Mouse (Mus musculus) layer of hippocampus, postnatal 25 days (tissue): ENCODE measurements around the gene Abhd12b. TPM values are rescaled to one million over a fixed set of nuclear protein-coding genes. Genes with fewer than 3 reads are reported as not detected.

ENCODE experiments used
- DNase-seq, 2 experiments: peaks; one replicate each; pipeline ENCODE4 v3.0.0; 2022; ENCODE audit warnings: mixed read lengths in 2 of 2, low spot score in 1 of 2; ENCODE audit errors: extremely low spot score in 1 of 2
- total RNA-seq, 2 experiments: library from RNA; stranded (reverse); gene quantifications; 2 replicates each; pipeline ENCODE4 v1.2.3; 2021

Abhd12b gene
- total RNA-seq, 2 experiments from 2014 or later = not detected

DNA sequence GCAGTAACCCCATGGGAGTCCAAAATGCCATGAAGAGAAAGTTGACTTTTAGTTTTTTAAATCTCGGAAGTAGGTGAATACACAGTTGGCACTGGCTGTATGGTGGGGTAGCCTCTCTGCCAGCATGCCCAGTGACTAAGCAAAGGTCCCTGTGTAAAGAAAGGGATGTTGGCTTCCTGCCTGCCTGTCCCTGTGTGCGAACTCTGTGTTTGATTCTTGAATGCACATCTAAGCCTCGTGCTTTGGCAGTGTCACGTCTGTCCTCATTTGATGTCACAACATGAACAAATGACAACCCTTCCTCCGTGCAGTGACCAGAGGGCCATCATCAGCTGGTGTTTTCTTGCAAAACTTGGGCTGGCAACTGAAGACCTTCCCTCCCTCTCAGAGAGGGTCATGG, 42.4 kb downstream of the Abhd12b start:
- DNase-seq = no peak

- DNase-seq = no peak
Observed at GRCm38 (mm10) chr12:70201926-70202529, 48.1 kb downstream of the Abhd12b start.

- DNase-seq = no peak
Observed at GRCm38 (mm10) chr12:70204433-70204832, 50.5 kb downstream of the Abhd12b start.

GRCm38 (mm10) chr12:70208214-70208613, 54.3 kb downstream of the Abhd12b start:
- DNase-seq = no peak

DNA sequence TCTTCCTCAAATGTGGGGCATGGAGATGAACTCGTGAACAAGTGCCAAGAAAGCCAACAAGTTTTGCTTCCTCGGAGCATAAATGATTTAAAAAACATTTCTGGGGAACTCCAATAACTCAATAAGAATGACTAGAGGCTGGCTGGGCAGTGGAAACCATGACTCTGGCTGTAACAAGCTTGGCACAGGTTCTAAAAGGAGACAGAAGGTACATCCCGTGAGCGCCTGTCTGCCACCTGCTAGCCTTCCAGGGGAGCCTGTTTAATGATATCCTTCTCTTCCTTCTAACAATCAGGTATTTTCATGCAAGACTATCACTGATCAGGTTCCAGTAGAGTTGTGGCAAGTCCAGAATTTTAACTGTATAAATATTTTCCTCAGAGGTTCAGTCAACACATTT, 58.6 kb downstream of the Abhd12b start:
- DNase-seq = no peak

DNA sequence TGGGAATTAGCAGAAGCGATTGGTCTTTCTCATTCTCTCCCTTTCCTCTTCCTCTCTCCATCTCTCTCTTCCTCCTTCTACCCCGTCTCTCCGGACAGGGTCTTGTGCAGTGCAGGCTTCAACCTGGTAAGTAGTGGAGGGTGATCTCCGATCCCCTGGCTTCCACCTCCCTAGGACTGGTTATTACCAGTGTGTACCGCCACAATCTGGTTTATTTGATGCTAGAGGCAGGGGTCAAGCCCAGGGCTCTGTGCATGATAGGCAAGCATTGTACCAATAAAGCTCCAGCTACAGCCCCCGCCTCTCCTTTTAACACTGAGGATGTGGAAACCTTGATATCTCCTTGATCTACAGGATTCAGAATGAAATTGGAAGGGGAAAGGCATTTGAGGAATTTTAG, 59.7 kb downstream of the Abhd12b start:
- DNase-seq = no peak

DNA sequence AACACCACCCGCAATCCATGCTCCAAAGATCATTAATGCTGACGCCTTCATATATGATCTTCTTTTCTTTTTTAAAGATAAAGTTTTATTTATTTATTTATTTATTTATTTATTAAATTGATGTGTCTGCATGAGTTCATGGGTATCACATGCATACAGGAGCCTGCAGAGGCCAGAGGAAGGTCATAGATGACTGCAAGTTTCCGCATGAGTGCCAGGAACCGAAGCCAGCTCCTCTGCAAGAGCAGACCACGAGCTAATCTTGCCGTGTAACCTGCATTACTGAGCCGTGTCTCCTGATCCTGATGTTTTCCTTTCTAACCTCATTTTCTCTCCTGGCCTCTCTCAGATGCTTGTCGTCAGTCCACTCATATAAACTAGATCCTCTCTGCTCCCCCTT, 60.3 kb downstream of the Abhd12b start:
- DNase-seq = no peak

DNA sequence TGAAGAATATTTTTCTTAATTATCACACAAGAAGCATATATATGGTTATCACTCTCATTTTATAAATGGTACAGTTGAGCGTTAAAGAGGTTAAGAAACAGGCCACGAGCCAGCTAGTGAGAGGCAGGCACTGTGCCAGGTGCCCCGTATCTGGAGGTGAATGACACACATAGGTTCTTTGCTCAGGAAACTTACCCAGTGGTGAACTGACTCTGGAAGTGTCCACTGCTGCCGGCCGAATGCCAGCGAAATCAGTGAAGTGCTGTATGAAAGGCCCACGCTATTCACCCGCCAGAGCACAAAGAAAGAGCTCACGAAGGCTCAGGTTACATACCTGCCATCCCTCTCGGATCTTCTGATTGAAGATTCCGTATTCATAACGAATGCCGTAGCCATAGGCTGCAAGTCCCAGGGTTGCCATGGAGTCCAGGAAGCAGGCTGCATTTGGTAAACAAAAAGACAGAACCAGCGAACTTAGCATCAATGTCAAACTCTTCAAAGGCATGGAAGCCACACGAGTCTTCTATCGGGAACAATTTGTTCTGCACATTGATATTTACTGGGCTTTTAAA, 62.4 kb downstream of the Abhd12b start:
- DNase-seq = no peak

DNA sequence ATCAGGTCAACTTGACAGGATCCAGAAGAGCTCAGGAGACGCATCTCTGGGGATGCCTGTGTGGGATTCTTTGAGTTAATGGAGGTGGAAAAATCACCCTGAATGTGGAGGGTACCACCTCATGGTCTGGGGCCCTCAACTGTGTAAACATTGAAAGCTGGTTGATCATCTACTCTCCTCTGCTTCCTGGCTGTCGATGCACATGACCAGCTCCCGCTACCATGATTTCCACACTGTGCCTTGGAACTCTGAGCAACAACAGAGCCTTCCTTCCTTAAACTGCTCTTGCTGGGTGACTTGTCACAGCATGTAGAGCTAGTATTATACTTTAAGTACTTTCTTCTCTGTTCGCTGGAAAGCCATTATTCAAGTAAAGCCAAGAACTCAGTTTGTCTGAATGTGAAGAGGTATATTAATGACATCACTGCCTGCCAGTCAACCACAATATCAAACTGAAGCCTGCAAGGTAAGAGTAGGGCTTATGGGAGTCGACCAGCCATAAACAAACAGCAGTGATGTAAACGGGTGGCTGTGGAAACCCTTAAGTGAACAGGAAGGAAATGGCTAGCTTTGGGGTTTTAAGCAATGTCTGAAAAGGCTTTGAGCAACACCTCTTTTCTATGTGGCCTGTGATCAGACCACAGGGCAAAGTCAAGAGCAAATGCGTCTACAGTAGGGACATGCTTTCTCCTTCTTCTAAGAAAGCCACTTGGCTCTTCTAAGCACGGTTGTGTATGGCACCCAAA, 65.0 kb downstream of the Abhd12b start:
- DNase-seq = no peak

- DNase-seq = no peak
Observed at GRCm38 (mm10) chr12:70221425-70221824, 67.5 kb downstream of the Abhd12b start.

GRCm38 (mm10) chr12:70223331-70223730, 69.4 kb downstream of the Abhd12b start:
- no peak for DNase-seq

DNA sequence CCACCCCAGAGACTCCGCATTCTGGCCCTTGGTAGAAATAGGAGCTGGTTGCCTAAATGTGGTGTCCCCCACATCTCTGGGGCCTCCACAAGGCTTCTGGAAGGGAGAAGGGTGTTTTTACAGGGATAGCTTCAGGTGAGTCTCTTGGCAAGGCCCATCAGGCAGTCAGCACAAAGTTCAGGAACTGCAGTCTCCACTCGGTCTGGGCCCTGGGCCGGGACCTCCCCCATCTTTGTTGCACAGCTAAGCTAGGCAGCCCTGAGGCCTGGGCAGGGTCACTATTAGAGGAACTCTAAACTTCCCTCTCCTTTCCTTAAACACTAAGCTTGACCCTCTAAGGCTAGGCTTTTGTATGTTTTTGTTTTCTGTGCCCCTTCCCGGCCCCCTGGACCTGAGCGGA, 72.7 kb downstream of the Abhd12b start:
- DNase-seq = no peak

DNA sequence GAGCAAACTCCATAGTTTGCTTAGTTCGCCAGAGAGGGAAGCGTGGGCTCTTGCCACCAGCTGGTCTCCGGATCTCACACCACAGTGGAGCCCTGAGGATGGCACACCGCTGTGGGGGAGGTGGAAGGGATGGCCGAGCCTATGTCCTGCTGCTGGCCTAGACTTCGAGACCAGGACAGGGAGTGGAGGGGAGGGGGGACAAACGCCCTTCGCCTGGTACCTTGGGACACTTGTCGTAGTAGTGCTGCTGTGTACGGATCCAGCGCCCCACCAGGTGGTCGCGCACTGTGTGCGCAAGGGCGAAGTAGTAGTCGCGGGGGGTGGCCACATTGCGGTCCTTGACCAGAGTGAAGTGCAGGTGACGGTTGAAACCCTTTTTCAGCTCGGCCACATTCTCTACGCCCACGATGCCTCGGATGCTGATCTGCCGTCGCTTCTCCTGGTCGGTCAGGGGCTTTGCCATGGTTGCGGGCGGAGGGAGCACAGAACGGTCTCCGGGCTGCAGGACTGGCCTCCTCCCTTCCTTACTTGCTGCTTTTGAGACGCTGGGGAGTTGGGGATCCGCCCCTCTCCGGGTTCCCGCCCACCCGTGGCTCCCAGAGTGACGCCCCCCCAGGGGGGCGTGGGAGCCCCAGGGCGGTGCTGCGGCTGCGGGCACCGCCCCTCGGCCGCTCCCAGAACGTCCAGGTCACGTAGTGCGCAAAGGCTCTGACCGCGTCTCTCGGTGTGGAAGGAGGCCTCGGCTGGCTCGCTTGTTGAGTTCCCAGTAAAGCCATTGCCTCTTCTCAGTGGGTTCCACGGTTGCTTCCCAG, 73.4 kb downstream of the Abhd12b start:
- no peak for DNase-seq

DNA sequence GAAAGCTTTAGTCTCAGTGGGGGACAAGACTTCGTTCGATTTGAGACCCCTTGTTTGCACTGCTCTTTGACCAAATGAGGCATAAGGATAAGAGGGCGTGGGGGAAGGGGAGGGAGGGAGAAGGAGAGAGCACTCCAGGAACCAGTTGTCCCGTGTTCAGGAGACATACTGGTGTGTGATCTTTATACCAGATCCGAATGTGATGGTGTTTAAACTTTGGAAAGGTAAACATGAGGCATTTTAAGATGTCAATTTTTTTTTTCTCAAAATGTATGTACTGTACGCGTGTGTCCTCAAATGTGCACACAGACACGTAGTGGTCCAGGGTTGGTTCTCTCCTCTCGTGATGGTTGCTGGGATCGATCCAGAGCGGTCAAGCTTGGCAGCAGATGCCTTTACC, 74.2 kb downstream of the Abhd12b start:
- DNase-seq = no peak

DNA sequence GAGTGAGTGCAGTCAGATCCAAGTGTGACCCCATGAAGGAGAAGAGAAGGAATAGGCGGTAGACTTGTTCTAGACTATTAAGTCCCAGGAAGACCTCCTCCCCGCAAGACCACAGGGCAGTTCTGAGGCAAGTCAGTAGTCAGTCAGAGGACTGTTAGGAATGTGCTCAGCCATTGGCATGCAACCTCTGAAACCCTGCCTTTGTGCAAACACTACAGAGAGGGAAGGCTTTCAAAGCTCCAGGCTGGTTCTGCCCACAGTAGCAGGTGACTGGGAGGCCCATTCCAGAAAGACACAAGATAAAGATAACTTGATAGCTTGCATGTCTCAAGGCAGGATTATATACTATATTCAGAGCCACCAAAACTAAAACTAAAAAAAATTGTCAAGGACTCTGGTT, 77.4 kb downstream of the Abhd12b start, which contains the start of gene Pygl:
Pygl (minus strand) TSS at position 195 of the 400 bp plus-strand sequence.
- no peak for DNase-seq

- no peak for DNase-seq
Observed at GRCm38 (mm10) chr12:70232020-70232544, 78.1 kb downstream of the Abhd12b start.

Other genes with a start within 250 kb of the Abhd12b start
- 10 to 100 TPM; 15.1 to 17.4 TPM for gene Sav1, start 167.1 kb upstream of the Abhd12b start, total RNA-seq
- gene Nin, start 40.4 kb upstream of the Abhd12b start, total RNA-seq = 10 to 100 TPM; 53.7 to 69.3 TPM
- gene Pygl, start 77.3 kb downstream of the Abhd12b start, total RNA-seq = 1 to 10 TPM; 3.3 to 3.7 TPM
- gene Trim9, start 193.5 kb downstream of the Abhd12b start, total RNA-seq = 100 to 1,000 TPM; 295 to 339 TPM